Mouse (Mus musculus) testis, adult 2 months (tissue): Measurements from ENCODE around the gene Ppp1r12b.

Experiments used
- CTCF ChIP-seq: fragments of 200-500 bp; IDR thresholded peaks from 2 replicates; pipeline ENCODE4 v1.5.1; 2012; ENCODE audit warnings: low read depth, mild to moderate bottlenecking, inconsistent platforms, low read length, moderate library complexity; ENCODE audit not compliant: control insufficient read depth, insufficient read depth, insufficient replicate concordance
- POLR2A ChIP-seq: fragments of 200-500 bp; IDR thresholded peaks from 2 replicates; pipeline ENCODE4 v1.6.1; 2012; ENCODE audit warnings: low read depth, mild to moderate bottlenecking, inconsistent platforms, low read length, moderate library complexity; ENCODE audit not compliant: control insufficient read depth

DNA sequence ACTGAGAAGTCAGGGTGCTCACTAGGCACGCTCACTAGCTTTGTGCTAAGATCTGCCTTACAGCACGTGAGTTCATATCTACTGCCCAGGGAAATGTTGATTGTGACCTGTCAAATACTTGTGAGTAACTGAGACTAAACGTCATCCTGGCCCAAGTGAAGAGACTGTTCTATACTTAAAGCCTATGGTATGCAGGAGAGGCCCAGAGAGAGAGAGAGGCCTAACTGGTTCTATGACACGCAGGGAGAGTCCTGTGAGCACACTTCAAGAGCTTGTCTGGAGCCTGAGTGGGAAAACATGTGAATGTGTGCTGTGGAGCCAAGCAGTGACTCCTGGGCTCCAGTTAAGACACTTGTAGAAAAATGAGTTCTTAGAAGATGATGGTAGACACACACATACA is 171.8 kb downstream of the Ppp1r12b start:
- TF ChIP-seq CTCF (no peak), POLR2A (no peak)
